Mouse (Mus musculus) embryonic facial prominence, embryonic 12.5 days (tissue): ENCODE measurements around the gene Cela3b. TPM values are rescaled to one million over a fixed set of nuclear protein-coding genes. Genes with fewer than 3 reads are reported as not detected.
"Not testable (repeated sequence)": the region's sequence is repeated elsewhere in the genome, so short reads cannot be mapped to it uniquely, and the experiment has no call there.

Experiments
- ATAC-seq: fragments of 200-750 bp; cut with Nextera tagmentation; 2 replicates; pipeline ENCODE4 v1.8.0; 2017; ENCODE audit not compliant: insufficient number of reproducible peaks, insufficient read depth, low FRiP score, low TSS enrichment
- H3K27ac ChIP-seq: fragments of 300-500 bp; sonication (generic); 2 replicates; pipeline ENCODE4 v1.5.1; 2016; ENCODE audit warnings: mild to moderate bottlenecking
- H3K27me3 ChIP-seq: fragments of 300-500 bp; sonication (generic); 2 replicates; pipeline ENCODE4 v1.6.1; 2016; ENCODE audit warnings: mild to moderate bottlenecking, moderate library complexity
- H3K36me3 ChIP-seq: fragments of 300-500 bp; sonication (generic); 2 replicates; pipeline ENCODE4 v1.6.1; 2016; ENCODE audit warnings: mild to moderate bottlenecking
- H3K4me1 ChIP-seq: fragments of 300-500 bp; sonication (generic); 2 replicates; pipeline ENCODE4 v1.6.1; 2016
- H3K4me2 ChIP-seq: fragments of 300-500 bp; sonication (generic); replicated peaks from 2 replicates; pipeline ENCODE4 v1.6.1; 2016; ENCODE audit warnings: mild to moderate bottlenecking, moderate library complexity
- H3K4me3 ChIP-seq: fragments of 300-500 bp; sonication (generic); 2 replicates; pipeline ENCODE4 v1.5.1; 2016; ENCODE audit warnings: mild to moderate bottlenecking
- H3K9ac ChIP-seq: fragments of 300-500 bp; sonication (generic); 2 replicates; pipeline ENCODE4 v1.6.1; 2016; ENCODE audit warnings: mild to moderate bottlenecking, moderate library complexity
- H3K9me3 ChIP-seq: fragments of 300-500 bp; sonication (generic); 2 replicates; pipeline ENCODE4 v1.6.1; 2016; ENCODE audit warnings: mild to moderate bottlenecking, moderate library complexity
- WGBS: fragments of 180-500 bp; shearing (Covaris S2); methylation state at CpG from one replicate; pipeline ENCODE4 v1.1.7; 2016; 5-methylcytosine and 5-hydroxymethylcytosine counted together
- polyA plus RNA-seq: library from polyadenylated mRNA; unstranded; fragments of >200 nt; fragmentation: Nextera tagmentation; extraction: Ambion mirVana; gene quantifications from 2 replicates; pipeline ENCODE4 v1.2.1, GENCODE M21; 2016

Gene Cela3b
- polyA plus RNA-seq, 1 experiment from 2014 or later, result not detected

DNA sequence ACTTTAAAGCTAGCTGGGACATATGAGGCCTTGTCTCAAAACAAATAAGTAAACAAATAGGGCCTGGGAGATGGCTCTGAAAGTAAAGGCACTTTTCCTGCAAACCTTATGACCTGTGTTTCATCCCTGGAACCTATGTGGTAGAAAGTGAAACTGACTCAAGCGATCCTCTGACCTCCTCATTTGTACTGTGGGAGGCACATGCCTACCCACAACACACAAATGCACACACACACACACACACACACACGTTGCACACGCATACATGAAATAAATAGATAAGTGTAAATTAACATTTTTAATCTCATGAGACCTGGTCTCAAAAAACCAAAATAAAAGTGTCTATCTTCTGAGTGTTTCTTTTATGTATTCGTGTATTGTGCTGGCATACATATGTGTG, 15.5 kb upstream of the Cela3b start:
- peaks cover 14% of the 10 kb centered on the region for H3K4me1 ChIP-seq
- no peak overlapping the region for H3K27ac ChIP-seq
- no peak overlapping the region for H3K4me2 ChIP-seq
- no peak overlapping the region for H3K9ac ChIP-seq
- no peaks in the 10 kb centered on the region for H3K9me3 ChIP-seq
- 83% methylated on average over 4 of the region's 4 CpGs for WGBS
- H3K27me3 ChIP-seq, result no peaks in the 10 kb centered on the region
- no peaks in the 10 kb centered on the region for H3K36me3 ChIP-seq
- H3K4me3 ChIP-seq, result no peak overlapping the region
- ATAC-seq, result no peak

DNA sequence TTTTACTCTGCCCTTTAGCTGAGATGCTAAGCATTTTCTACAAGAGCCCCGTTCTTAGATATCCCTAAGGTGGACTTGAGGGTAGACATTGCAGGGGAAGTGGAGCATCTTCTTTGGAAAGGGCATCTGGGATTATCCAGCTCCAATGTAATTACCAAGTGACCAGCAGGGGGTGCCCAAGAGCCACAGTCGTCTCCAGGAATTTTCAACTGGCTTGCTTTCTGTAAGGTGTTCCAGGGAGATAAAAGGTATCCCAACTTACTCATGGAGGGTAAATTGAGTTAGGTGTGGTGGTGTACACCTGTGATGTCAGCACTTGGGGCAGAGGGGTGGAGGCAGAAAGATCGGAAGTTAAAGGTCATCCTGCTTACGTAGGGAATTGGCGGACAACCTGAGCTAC, 13.3 kb upstream of the Cela3b start:
- no peak overlapping the region for H3K9ac ChIP-seq
- H3K36me3 ChIP-seq, result no peaks in the 10 kb centered on the region
- no peak for ATAC-seq
- no peaks in the 10 kb centered on the region for H3K9me3 ChIP-seq
- H3K4me3 ChIP-seq, result no peak overlapping the region
- peaks cover 11% of the 10 kb centered on the region for H3K4me1 ChIP-seq
- H3K27me3 ChIP-seq, result no peaks in the 10 kb centered on the region
- 18% methylated on average over 5 of the region's 5 CpGs for WGBS
- no peak overlapping the region for H3K27ac ChIP-seq
- H3K4me2 ChIP-seq, result 0 out of 2 replicates have a peak overlapping the region, but pooled peaks have one; percentile 16

DNA sequence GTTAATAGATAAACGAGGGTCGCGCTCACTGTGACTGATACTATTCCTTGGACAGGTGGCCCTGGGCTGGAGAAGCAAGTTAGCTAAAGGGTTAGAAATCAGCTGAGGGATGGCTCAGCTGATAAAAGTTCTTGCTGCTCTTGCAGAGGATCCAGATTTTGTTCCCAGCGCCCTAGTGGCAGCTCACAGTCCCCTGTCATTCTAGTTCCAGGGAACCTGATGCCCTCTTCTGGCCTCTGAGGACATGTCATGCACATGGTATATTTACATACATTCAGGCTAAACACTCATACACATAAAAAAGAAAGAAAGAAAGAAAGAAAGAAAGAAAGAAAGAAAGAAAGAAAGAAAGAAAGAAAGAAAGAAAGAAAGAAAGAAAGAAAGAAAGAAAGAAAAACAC, 11.0 kb upstream of the Cela3b start:
- H3K9me3 ChIP-seq, result no peaks in the 10 kb centered on the region
- no peak for ATAC-seq
- no peaks in the 10 kb centered on the region for H3K27me3 ChIP-seq
- H3K27ac ChIP-seq, result no peak overlapping the region
- no peak overlapping the region for H3K4me3 ChIP-seq
- H3K36me3 ChIP-seq, result no peaks in the 10 kb centered on the region
- H3K9ac ChIP-seq, result no peak overlapping the region
- H3K4me1 ChIP-seq, result no peaks in the 10 kb centered on the region
- 77% methylated on average over 4 of the region's 4 CpGs for WGBS
- H3K4me2 ChIP-seq, result no peak overlapping the region

DNA sequence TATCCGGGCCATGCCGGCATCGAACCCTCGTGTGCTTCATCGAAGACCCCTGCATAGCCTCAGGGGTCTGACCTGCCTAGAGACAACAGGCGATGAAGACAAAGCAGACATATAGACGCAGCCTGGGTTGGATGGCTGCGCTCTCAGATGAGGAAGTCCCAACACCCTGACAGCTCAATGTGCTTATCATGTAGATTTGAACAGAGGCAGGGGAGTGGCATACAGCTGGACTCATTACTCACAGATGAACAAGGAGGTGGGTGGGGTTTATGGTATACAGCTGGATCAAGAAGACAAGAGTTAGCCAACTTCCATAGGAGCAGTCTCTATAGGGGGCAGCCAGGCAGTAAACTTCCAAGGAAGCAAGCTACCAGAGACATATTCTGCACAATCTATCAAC, 8.5 kb upstream of the Cela3b start:
- Histone ChIP-seq H3K9me3 (no peaks in the 10 kb centered on the region), H3K4me1 (no peaks in the 10 kb centered on the region), H3K27me3 (no peaks in the 10 kb centered on the region), H3K4me2 (no peak overlapping the region), H3K4me3 (no peak overlapping the region), H3K9ac (no peak overlapping the region), H3K27ac (no peak overlapping the region), H3K36me3 (no peaks in the 10 kb centered on the region)
- ATAC-seq, result no peak
- 85% methylated on average over 8 of the region's 8 CpGs for WGBS

DNA sequence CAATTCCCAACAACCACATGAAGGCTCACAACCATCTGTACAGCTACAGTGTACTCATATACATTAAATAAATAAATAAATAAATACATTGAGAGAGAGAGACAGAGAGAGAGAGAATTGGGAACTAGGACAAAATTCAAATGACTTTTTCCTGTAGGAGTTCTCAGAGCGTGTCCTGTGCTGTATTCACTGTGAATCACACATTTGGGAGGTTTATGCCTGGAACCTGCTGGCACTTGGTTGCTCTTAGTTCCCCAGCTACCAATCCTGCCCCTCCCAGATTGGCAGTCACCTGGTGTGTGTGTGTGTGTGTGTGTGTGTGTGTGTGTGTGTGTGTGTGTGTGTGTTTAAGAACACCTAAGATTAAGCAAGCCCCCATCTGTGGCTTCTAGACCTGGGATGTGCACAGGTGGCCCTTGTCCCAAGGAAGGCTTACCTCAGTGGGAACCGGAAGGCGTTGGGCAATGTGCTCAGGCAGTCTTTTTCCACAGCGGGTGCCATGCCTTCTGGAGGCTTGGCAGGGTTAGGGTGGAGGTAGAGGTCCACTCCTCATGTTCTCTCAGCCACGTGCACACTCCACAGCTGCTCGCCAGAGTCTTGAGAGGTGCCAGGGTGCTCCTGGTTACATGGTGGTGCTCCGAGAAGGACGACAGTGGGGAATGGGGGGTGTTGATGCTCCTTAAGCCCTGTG, 6.8 kb upstream of the Cela3b start:
- 89% methylated on average over 8 of the region's 8 CpGs for WGBS
- H3K9ac ChIP-seq, result no peak overlapping the region
- H3K9me3 ChIP-seq, result no peaks in the 10 kb centered on the region

DNA sequence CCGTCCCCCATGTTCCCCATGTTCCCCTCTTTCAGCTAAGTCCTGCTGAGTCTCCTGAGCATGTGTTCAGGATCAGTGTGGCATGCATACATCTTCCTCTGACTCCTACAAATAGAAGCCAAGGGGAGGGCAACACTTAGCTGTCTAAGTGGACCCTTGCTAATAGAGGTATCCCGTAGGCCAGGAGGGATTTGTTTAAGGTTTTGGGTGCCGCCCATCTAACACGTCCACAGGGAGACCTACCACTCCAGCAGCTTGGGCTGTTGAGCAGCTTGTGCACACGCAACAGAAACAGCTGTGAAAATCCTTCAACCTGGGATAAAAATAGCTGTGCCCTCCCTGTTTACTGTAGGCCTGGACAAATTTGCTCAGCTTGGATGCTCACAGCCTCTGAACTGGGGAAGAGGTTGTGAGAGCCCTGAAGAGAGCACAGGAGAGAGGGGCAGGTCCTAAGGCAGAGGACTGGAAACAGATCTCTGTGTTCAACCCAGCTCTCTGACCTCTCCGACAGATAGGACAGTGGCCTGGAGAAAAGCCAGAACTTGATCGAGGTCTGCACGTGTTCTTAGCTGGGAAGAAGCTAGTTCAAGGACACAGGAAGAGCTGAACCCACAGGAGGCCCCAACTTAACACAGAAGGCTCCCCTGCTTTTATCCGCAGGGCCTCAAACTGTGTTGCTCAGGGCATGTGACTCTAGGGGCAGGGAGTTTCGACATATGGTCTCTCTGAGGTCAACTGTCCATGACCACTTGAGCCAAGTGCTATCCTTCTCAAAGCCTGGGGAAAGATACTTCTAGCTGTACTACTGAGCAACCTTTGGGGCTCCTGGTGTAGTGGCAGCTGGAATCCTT, 2.6 kb upstream of the Cela3b start:
- 77% methylated on average over 10 of the region's 10 CpGs for WGBS
- not testable (repeated sequence) for H3K4me3 ChIP-seq, H3K4me2 ChIP-seq, H3K4me1 ChIP-seq, H3K9ac ChIP-seq, H3K9me3 ChIP-seq, ATAC-seq, H3K27ac ChIP-seq, H3K36me3 ChIP-seq, H3K27me3 ChIP-seq

More for the DNA sequence above, 6.8 kb upstream of the Cela3b start:
- Histone ChIP-seq H3K4me1 (no peaks in the 10 kb centered on the region), H3K27ac (no peak overlapping the region), H3K27me3 (no peaks in the 10 kb centered on the region), H3K4me3 (no peak overlapping the region), H3K4me2 (no peak overlapping the region), H3K36me3 (no peaks in the 10 kb centered on the region)
- no peak for ATAC-seq

DNA sequence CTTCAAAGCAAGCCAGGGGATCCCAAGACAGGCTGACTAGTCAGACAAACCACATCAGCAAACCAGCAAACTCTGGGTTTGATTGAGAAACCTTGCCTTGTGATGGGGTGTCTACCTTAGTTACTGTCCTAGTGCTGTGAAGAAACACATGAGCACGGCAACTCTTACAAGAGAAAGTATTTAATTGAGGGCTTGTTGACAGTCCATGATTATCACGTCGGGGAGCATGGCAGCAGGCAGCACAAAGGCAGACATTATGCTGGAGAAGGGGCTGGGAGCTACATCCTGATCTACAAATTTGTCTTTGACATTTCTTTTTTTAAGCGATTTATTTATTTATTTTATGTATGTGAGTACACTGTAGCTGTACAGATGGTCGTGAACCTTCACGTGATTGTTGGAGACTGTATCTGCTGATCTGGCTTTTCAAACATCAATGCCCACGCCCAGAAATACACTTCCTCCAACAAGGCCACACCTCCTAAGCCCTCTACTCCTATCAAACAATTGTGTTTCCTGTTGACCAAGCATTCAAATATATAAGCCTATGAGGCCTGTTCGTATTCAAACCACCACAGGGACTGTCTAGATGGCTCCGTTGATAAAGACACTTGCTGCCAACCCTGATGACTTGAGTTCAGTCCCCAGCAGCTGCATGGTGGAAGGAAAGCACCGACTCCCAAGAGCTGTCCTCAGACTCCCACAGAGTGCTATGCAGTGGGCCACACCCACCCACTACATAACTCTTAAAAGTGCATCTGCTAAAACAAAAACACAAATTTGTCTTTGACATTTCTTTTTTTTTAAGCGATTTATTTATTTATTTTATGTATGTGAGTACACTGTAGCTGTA, 12.4 kb downstream of the Cela3b start:
- Histone ChIP-seq H3K4me1 (no peaks in the 10 kb centered on the region), H3K36me3 (no peaks in the 10 kb centered on the region), H3K4me3 (no peak overlapping the region), H3K27me3 (no peaks in the 10 kb centered on the region), H3K9ac (no peak overlapping the region), H3K4me2 (no peak overlapping the region), H3K27ac (no peak overlapping the region), H3K9me3 (no peaks in the 10 kb centered on the region)
- WGBS, result 68% methylated on average over 11 of the region's 11 CpGs
- no peak for ATAC-seq

DNA sequence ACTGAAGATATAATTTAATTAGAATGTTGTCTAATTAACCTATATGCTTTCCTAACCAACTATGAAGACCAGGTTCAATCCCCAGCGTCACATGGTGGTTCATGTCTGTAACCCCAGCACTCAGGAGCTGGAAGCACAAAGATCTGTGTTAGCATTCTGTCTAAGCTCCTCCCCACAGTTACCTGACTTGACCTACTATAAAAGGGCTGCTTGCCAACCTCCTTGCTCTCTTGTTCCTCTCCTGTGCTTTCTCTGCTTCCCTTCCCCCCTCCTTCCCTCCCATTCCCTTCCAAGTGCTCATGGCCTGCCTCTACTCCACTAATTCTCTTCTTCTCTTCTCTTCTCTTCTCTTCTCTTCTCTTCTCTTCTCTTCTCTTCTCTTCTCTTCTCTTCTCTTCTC, 15.4 kb downstream of the Cela3b start:
- no peak for ATAC-seq
- Histone ChIP-seq H3K4me1 (no peaks in the 10 kb centered on the region), H3K4me3 (no peak overlapping the region), H3K27ac (no peak overlapping the region), H3K27me3 (no peaks in the 10 kb centered on the region), H3K36me3 (no peaks in the 10 kb centered on the region), H3K4me2 (no peak overlapping the region), H3K9me3 (no peaks in the 10 kb centered on the region), H3K9ac (no peak overlapping the region)
- WGBS, result 79% methylated on average over 1 of the region's 1 CpGs

DNA sequence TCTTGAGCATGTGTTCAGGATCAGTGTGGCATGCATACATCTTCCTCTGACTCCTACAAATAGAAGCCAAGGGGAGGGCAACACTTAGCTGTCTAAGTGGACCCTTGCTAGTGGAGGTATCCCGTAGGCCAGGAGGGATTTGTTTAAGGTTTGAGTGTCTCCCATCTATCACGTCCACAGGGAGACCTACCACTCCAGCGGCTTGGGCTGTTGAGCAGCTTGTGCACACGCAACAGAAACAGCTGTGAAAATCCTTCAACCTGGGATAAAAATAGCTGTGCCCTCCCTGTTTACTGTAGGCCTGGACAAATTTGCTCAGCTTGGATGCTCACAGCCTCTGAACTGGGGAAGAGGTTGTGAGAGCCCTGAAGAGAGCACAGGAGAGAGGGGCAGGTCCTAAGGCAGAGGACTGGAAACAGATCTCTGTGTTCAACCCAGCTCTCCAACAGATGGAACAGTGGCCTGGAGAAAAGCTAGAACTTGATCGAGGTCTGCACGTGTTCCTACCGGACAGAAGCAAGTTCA, 18.1 kb downstream of the Cela3b start:
- not testable (repeated sequence) for ATAC-seq, H3K4me3 ChIP-seq, H3K27me3 ChIP-seq, H3K9me3 ChIP-seq, H3K4me1 ChIP-seq, H3K36me3 ChIP-seq, H3K27ac ChIP-seq, H3K9ac ChIP-seq, H3K4me2 ChIP-seq
- WGBS, result 85% methylated on average over 7 of the region's 7 CpGs

DNA sequence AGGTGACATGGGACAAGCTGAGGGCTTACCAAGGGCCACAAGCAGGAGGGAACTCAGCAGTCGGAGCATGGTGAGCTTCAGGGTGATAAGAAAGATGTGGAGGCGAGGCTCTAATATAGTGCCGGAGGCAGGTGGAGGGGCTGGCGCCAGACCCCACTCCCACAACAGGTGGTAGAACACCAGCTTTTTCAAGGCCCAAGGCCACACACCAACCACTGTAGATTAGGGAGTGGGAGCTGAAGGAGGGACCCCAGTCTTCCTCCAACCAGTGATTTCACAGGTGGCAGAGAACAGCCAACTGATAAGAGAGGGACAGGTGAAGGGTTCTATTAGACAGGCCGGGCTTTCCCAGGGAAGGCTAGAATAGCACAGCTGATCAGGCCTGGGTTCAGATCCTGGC, 20.6 kb downstream of the Cela3b start, which contains the start of gene Cela3a:
TSS of gene Cela3a (minus strand) at position 101 of the 400 bp plus-strand sequence.
- Histone ChIP-seq H3K4me1 (no peaks in the 10 kb centered on the region), H3K27ac (no peak within 1 kb of the TSS), H3K9ac (no peak within 1 kb of the TSS), H3K4me2 (no peak within 1 kb of the TSS), H3K27me3 (no peaks in the 10 kb centered on the region), H3K4me3 (no peak within 1 kb of the TSS), H3K9me3 (no peaks in the 10 kb centered on the region), H3K36me3 (no peaks in the 10 kb centered on the region)
- ATAC-seq, result no peak
- 88% methylated on average over 5 of the region's 5 CpGs for WGBS

DNA sequence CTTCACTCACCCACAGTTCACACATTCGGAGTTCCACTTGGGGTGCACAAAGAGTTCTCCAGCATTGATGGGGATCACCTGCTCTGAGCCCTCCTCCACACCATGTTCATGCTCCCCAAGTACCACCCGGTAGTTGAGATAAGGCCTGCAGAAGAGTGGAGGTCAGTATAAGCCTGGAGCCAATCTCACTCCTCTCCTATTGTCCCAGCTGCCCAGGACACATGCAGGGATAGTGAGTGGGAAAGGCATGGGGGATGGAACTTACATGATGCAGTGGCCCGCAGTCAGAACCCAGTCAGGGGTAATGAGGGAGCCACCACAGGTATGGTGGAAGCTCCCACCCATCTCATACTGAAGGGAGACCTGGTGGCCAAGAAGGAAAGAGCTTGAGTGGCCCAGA, 24.8 kb downstream of the Cela3b start:
- no peaks in the 10 kb centered on the region for H3K9me3 ChIP-seq
- no peak overlapping the region for H3K9ac ChIP-seq
- no peaks in the 10 kb centered on the region for H3K4me1 ChIP-seq
- no peak overlapping the region for H3K4me2 ChIP-seq
- H3K4me3 ChIP-seq, result no peak overlapping the region
- H3K36me3 ChIP-seq, result no peaks in the 10 kb centered on the region
- H3K27me3 ChIP-seq, result no peaks in the 10 kb centered on the region
- ATAC-seq, result no peak
- no peak overlapping the region for H3K27ac ChIP-seq
- 90% methylated on average over 3 of the region's 3 CpGs for WGBS
